Mouse (Mus musculus): ENCODE data around the gene Gen1.

Gene Gen1

DNA sequence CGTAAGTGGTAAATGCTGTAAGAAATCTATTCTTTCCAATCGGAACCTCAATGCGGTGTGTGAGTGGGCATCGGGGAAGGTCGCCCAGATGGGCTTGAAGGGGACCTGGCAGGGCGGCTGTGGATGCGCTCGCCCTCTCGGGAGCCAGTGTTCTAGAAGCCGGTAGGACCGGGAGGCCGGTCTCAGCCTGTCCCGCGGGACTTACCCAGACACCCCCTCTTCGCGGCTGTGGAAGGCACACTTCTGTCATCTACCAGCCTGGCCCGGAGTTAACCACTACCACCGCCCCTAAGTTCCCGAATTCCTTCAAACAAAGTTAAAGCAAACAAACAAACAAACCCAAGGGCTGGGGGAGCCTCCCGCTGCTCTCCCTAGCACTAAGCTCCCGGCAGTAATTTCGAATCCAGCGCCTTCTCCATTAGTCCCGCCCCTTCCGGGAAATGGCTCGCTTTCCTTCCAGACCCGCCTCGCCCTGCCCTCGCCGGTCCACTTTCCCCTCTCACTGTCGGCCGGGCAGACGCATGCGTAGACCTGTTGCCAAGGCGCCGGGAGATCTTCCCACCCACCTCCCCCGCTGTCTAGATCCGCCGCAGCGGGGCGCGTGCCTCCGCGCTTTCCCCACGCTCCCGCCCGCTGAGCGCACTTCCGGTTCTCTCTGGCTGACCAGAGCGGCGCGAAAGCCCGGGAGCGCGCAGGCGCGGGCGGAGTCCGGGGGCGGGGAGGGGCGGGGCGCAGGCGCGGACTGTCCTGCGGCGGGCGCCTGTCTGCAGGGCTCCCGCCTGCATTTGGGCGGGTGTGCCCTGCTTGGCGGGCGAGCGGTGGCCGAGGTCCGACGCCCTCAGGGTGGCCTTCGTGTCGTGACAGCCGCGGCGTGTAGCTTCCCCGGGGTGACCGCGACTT lies at the start of gene Gen1, which contains the start of gene Smc6:
Gen1 (minus strand) TSS at position 420 of the 900 bp plus-strand sequence.
Smc6 (plus strand) TSS at position 505 of the 900 bp plus-strand sequence.
- peak; percentile 95 for DNase-seq (ENCODE audit: low spot score)

DNA sequence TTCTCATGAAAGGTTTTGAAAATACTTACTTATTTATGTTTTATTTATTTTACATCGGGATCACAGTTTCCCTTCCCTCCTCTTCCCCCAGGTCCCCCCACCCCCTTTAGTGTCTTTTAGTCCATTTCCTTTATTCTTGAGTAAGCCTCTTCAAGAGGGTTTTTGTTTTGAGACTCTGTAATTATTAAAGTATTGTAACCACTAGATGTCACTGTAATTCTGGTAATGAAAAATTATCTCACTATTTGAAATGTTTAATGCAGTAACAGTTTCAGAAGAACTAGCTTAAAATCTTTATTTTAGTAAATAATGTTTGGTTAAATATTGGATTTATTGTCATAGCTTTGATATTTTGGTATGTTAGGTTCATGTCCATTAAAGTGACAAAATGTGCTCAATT lies 48.2 kb upstream of the Gen1 start:
- no peak for DNase-seq (ENCODE audit: low spot score)

GRCm38 (mm10) chr12:11311106-11311505 lies 45.5 kb upstream of the Gen1 start:
- DNase-seq (ENCODE audit: low spot score): no peak

DNA sequence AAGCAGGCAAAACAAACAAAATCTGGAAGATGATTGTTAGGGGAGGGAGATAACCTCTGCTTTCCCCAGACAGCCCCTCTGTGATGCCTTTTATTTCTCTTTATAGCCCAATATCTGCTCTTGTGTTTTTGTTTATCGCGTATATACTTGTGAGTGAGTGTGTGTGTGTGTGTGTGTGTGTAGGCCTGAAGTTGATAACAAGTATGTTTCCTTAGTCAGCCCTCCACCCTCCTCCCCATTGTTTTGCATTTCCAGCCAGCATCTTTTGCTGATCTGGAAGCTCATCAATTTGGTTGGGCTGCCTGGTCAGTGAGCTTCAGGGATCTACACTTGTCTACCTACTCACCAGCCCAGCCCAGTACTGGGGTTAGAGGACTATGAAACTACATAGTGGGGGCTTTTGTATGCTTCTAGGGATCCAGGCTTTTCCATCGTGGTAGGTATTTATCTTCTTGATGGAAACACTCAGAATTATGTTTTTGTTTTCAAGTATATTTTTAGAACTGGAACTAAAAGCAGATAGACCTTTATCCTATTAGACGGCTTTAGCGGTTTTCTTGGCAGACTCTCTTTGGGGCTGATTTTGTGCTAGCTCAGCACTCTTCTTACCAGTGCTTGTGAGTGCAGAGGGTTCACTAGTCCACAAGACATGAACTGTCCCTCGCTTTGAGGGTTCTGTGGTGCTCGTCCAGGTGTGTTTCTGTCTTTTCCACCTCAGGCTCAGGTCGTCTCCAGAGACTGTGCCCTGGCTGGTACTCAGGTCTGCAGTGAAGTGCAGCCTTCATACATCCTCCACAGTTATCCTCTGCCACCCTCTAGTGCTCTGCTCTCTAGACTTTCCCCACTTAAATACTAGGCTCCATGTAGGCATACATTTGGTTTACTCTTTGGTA lies 41.4 kb upstream of the Gen1 start:
- no peak for DNase-seq (ENCODE audit: low spot score)

DNA sequence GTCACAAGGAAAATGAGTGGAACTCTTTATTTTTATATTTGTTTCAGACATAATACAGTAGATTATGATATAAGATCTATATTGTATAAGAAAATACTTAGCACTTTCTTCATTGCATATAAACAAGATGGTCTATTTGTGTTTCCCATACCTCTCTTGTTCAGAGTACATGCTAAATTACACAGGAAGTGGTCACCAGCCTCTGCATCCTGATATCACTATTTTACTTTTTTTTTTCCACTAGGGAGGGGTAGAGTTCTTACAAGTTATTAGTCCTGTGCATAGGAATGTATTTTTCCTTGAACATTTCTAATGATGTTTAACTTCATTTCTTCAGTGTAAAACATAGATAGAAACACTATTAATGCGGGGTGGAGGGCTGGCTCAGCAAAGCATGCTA lies 35.3 kb upstream of the Gen1 start:
- no peak for DNase-seq (ENCODE audit: low spot score)

DNA sequence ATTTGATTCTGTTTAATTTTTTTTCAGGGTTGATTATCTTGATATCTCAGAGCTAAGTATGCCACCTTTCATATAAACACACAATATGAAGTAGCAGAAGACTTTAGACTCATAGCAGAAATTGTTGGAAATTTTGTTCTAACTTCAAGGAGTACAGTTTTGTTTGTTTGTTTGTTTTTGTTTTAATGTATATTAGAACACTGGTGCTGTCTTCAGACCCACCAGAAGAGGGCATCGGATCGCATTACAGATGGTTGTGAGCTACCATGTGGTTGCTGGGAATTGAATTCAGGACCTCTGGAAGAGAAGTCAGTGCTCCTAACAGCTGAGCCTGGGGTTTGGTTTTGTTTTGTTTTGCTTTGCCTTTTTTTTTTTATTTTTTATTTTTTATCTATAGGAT lies 20.8 kb upstream of the Gen1 start:
- DNase-seq (ENCODE audit: low spot score): no peak

GRCm38 (mm10) chr12:11281584-11281983 lies 16.0 kb upstream of the Gen1 start:
- DNase-seq (ENCODE audit: low spot score): no peak

GRCm38 (mm10) chr12:11279886-11280285 lies 14.3 kb upstream of the Gen1 start:
- DNase-seq (ENCODE audit: low spot score): no peak

- DNase-seq (ENCODE audit: low spot score): no peak
Observed at GRCm38 (mm10) chr12:11277207-11277606, 11.6 kb upstream of the Gen1 start.

GRCm38 (mm10) chr12:11276632-11277031 lies 11.0 kb upstream of the Gen1 start:
- DNase-seq (ENCODE audit: low spot score): no peak

- no peak for DNase-seq (ENCODE audit: low spot score)
Observed at GRCm38 (mm10) chr12:11273185-11273584, 7.6 kb upstream of the Gen1 start.

GRCm38 (mm10) chr12:11272568-11272967 lies 7.0 kb upstream of the Gen1 start:
- DNase-seq (ENCODE audit: low spot score): no peak

DNA sequence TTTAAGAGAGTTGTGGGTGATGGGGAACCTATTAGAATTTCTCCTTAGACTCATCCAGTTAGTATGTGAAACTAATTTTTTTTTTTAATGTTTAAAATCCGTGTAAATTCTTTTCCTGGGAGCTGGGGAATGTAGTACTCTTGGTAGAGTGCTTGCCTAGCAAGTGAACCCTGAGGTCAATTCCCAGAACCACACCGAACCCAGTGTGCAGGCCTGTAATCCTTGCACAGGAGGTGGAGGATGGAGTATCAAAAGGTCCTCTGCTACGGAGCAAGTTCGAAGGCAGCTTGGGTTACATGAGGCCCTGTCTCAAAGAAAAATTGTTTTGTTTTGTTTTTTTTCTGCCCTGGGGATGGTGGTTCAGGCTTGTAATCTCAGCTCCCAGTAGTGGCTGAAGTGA lies 1.4 kb upstream of the Gen1 start:
- no peak for DNase-seq (ENCODE audit: low spot score)

GRCm38 (mm10) chr12:11266282-11266985 lies 833 bp upstream of the Gen1 start:
- peak; percentile 50 for DNase-seq (ENCODE audit: low spot score)

DNA sequence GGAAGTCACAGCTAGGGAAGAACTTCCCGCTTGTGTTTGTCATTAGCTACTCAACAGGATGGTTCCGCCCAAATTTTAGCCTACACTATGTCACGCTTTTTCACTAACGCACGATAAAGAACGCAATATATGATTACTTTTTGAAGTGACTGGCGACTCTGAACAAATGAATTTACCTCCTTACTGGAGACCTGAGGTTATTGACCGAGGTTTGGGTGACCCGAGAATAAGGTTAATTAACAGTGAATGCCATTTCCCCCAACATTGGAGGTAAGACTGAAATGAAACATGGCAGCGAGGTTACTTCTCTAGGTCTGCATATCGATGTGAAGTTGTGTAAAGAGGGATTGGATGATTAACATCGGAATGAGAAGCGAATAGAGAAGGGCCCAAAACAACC lies 706 bp downstream of the Gen1 start:
- DNase-seq (ENCODE audit: low spot score): no peak

- DNase-seq (ENCODE audit: low spot score): no peak
Observed at GRCm38 (mm10) chr12:11250322-11250721, 15.3 kb downstream of the Gen1 start.

DNA sequence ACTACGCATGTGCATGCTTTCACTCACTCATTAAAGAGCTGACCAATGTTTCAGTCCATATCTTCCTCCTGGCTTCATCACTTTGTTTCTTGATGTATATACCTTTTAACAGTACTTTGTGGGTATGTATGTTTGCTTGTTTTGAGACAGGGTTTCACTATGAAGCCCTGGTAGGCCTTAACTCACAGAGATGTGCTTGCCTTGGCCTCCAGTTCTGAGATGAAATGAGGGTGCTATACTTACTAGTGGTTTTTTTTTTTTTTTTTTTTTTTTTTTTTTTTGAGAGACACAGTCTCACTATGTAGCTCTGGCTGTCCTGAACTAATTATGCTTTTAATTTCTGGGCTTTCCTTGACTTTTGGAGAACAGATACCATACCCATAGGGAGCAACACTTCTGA lies 18.1 kb downstream of the Gen1 start:
- DNase-seq (ENCODE audit: low spot score): no peak

- no peak for DNase-seq (ENCODE audit: low spot score)
Observed at GRCm38 (mm10) chr12:11235996-11236395, 29.6 kb downstream of the Gen1 start.

GRCm38 (mm10) chr12:11230267-11230666 lies 35.3 kb downstream of the Gen1 start:
- DNase-seq (ENCODE audit: low spot score): no peak

DNA sequence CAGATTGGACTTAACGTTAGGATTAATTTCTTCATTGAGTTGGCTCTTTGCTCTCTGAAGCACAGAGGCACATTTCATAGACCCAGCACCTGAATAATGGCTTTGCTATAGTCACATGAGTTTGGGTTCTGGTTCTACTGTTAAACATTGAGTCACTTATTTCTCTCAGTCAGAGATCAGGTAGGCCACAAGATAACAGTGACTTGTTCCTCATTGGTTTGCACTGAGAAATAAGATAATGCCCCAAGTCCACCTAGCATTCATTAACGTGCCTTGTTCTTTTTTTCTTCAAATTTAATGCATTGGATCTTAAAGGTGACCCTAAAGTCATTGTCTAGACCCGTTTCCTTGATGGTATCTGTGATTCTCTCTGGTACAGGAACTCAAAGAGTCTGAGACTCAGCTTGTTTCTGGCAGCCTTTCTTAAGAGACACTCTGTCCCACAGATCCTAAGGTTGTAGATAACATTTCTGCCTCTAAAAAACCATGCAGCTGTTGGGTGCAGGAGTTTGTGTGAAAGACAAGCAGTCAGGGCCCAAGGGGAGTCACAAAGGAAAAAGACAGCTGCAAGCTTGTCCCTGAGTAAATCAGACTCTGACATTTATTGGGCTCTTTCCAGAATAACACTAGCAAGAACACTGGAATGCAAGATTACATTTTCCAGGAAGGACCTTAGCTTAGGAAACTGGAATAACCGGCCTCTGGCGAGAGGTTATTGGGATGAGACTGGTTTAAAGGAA lies 38.9 kb downstream of the Gen1 start:
- no peak for DNase-seq (ENCODE audit: low spot score)

DNA sequence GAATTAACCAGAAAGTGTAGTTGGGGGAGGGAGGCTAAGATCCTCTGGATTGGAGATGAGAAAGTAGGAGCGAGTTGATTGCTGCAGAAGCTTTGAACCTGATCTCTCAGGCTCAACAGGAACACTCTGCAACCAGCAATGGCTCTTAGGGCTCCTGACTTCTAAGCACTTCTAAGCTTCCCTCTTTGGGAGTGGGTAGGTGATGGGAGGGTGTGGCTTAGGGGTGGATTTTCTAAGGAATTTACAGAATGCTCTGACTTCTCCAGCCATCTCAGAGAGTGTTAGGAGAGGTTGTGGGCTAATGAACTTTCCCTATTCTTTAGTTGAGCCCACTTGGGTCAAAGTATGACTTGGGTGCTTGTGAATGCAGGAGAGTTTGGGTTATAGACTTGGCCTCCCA lies 39.5 kb downstream of the Gen1 start:
- DNase-seq (ENCODE audit: low spot score): no peak

GRCm38 (mm10) chr12:11224722-11225121 lies 40.9 kb downstream of the Gen1 start:
- DNase-seq (ENCODE audit: low spot score): no peak
